ENCODE assay signal across 9 mouse cellular contexts in genomic region chr5:30667686-30668085, GRCm38 (mm10). TPM values are rescaled to one million over a fixed set of nuclear protein-coding genes. Genes with fewer than 3 reads are reported as not detected.
DNase-seq lines count a peak whose midpoint lies in the region; ATAC-seq and TF ChIP-seq lines count a peak whose summit lies in the region.
"Had no signal": no experiment of that assay in that cellular context is flagged by ENCODE, and none has a peak within 500 bp of the region (broad histone marks: within the 10 kb centered on the region; RNA-seq: fewer than 3 reads in every experiment).

No protein-coding gene starts in this region.

- H3K4me1 ChIP-seq in lung, embryonic 14.5 days (ENCODE audit: insufficient read depth), result peaks cover 10% of the 10 kb centered on the region; the same call in 1 of the 2 replicates
- H3K4me1 ChIP-seq in embryonic fibroblast, embryonic 13.5 days (ENCODE audit: control insufficient read depth, insufficient read depth, low read length), result no peaks in the 10 kb centered on the region
- H3K4me1 ChIP-seq in limb, embryonic 11.5 days (ENCODE audit: control insufficient read depth, insufficient read depth, low read length), result 0 out of 2 replicates have a peak, but pooled peaks cover 2% of the 10 kb centered on the region
- H3K4me1 ChIP-seq in small intestine, adult 2 months (ENCODE audit: control insufficient read depth, insufficient read depth, insufficient read length, low read length), result peaks cover 2% of the 10 kb centered on the region; the same call in 1 of the 2 replicates

- ATAC-seq in lung, embryonic 14.5 days (ENCODE audit: insufficient read depth), result no peak
- no peak for ATAC-seq in limb, embryonic 11.5 days (ENCODE audit: insufficient number of reproducible peaks, low FRiP score, low TSS enrichment, low read depth)

- peak overlapping the region; percentile 85 for H3K4me3 ChIP-seq in lung, embryonic 14.5 days (ENCODE audit: low read depth, low read length)
- peak overlapping the region; percentile 81 for H3K4me3 ChIP-seq in embryonic fibroblast, embryonic 13.5 days (ENCODE audit: insufficient read depth, low read length)
- H3K4me3 ChIP-seq in limb, embryonic 11.5 days (ENCODE audit: low read depth, low read length), result peak overlapping the region; percentile 87
- peak overlapping the region; percentile 84; the same call in 1 of the 2 replicates for H3K4me3 ChIP-seq in small intestine, adult 2 months (ENCODE audit: low read depth, low read length)

- no peak overlapping the region for H3K27ac ChIP-seq in lung, embryonic 14.5 days (ENCODE audit: low read depth)
- no peak overlapping the region for H3K27ac ChIP-seq in embryonic fibroblast, embryonic 13.5 days (ENCODE audit: insufficient read depth, low read length)
- H3K27ac ChIP-seq in limb, embryonic 11.5 days (replicated peaks; ENCODE audit: low read depth, low read length), result no peak overlapping the region
- no peak overlapping the region for H3K27ac ChIP-seq in small intestine, adult 2 months (ENCODE audit: insufficient read depth, low read depth, low read length)

- H3K36me3 ChIP-seq in lung, embryonic 14.5 days (ENCODE audit: insufficient read depth), result peaks cover 41% of the 10 kb centered on the region
- H3K36me3 ChIP-seq in limb, embryonic 11.5 days (ENCODE audit: control insufficient read depth, insufficient read depth, low read length), result peaks cover 15% of the 10 kb centered on the region; the same call in 1 of the 2 replicates
- H3K36me3 ChIP-seq in small intestine, adult 2 months (ENCODE audit: control insufficient read depth, insufficient read depth, low read length), result peaks cover 7% of the 10 kb centered on the region

- no peaks in the 10 kb centered on the region for H3K27me3 ChIP-seq in lung, embryonic 14.5 days (ENCODE audit: insufficient read depth, low read length)
- H3K27me3 ChIP-seq in limb, embryonic 11.5 days (ENCODE audit: control insufficient read depth, insufficient read depth, low read length), result no peaks in the 10 kb centered on the region
- no peaks in the 10 kb centered on the region for H3K27me3 ChIP-seq in small intestine, adult 2 months (ENCODE audit: control insufficient read depth, insufficient read depth, low read length)

- peak overlapping the region; percentile 80 for H3K9ac ChIP-seq in lung, embryonic 14.5 days
- peak overlapping the region; percentile 92 for H3K9ac ChIP-seq in limb, embryonic 11.5 days (ENCODE audit: low read length)

- H3K9me3 ChIP-seq in lung, embryonic 14.5 days (ENCODE audit: low read depth, low read length), result no peaks in the 10 kb centered on the region
- H3K9me3 ChIP-seq in limb, embryonic 11.5 days (ENCODE audit: control insufficient read depth, low read length), result no peaks in the 10 kb centered on the region

- TF ChIP-seq CTCF in lung, embryonic 14.5 days (IDR thresholded peaks at IDR 0.05; ENCODE audit: low read depth), result no peak
- no peak for TF ChIP-seq CTCF in embryonic fibroblast, embryonic 13.5 days (IDR thresholded peaks at IDR 0.05; ENCODE audit: borderline replicate concordance, insufficient read depth, low read length)
- no peak for TF ChIP-seq CTCF in small intestine, adult 2 months (IDR thresholded peaks at IDR 0.05; ENCODE audit: extremely low read depth, insufficient read length, insufficient replicate concordance, low read depth, low read length)

- DNase-seq in lung, embryonic 14.5 days, result no peak
- no peak for DNase-seq in lung, postnatal 4 days
- no peak for DNase-seq in limb, embryonic 11.5 days (ENCODE audit: low spot score)
- DNase-seq in thymus, postnatal 4 days, result no peak
- no peak for DNase-seq in adrenal gland, adult (ENCODE audit: inconsistent age in 2 of 2, low spot score in 1 of 2)
- DNase-seq: kidney, adult 11 months; spleen, adult 18-20 months had no signal

- WGBS in lung, embryonic 14.5 days, result 5% methylated on average over 3 of the region's 3 CpGs
- WGBS in limb, embryonic 11.5 days, result 5% methylated on average over 3 of the region's 3 CpGs
- WGBS in small intestine, adult 2 months, result 9% methylated on average over 3 of the region's 3 CpGs

- H3K4me2 ChIP-seq in lung, embryonic 14.5 days, result peak overlapping the region; percentile 64
- H3K4me2 ChIP-seq in limb, embryonic 11.5 days (ENCODE audit: low read depth, severe bottlenecking), result peak overlapping the region; percentile 63

- no peak for TF ChIP-seq POLR2A in embryonic fibroblast, embryonic 13.5 days (IDR thresholded peaks at IDR 0.05; ENCODE audit: low read depth, low read length)
- TF ChIP-seq POLR2A in small intestine, adult 2 months (IDR thresholded peaks at IDR 0.05; ENCODE audit: low read depth, low read length), result no peak

RNA-seq across cellular contexts. Expression of gene Cenpa, which starts 1.1 kb away (rescaled TPM):
- polyA plus RNA-seq in lung, embryonic 14.5 days (2014; fragmentation: Nextera tagmentation; extraction: Ambion mirVana), result 416 and 454 TPM in 2 replicates
- polyA plus RNA-seq in embryonic fibroblast, embryonic 13.5 days (2011; ENCODE audit: insufficient read length, low read depth, missing spikeins), result 37.9 and 59.8 TPM in 2 replicates
- polyA plus RNA-seq in limb, embryonic 11.5 days (2014; fragmentation: Nextera tagmentation; extraction: Ambion mirVana), result 498 and 533 TPM in 2 replicates
- 17.8 and 33.0 TPM in 2 replicates for polyA plus RNA-seq in small intestine, adult 2 months (2012; rRNA removed)

RNA-seq across cellular contexts. Expression of gene Slc35f6, which starts 20.0 kb away (rescaled TPM):
- polyA plus RNA-seq in lung, embryonic 14.5 days (2014; fragmentation: Nextera tagmentation; extraction: Ambion mirVana), result 27.6 and 29.5 TPM in 2 replicates
- polyA plus RNA-seq in embryonic fibroblast, embryonic 13.5 days (2011; ENCODE audit: insufficient read length, low read depth, missing spikeins), result 36.9 and 41.0 TPM in 2 replicates
- 20.2 and 21.6 TPM in 2 replicates for polyA plus RNA-seq in limb, embryonic 11.5 days (2014; fragmentation: Nextera tagmentation; extraction: Ambion mirVana)
- 48.2 and 80.2 TPM in 2 replicates for polyA plus RNA-seq in small intestine, adult 2 months (2012; rRNA removed)

RNA-seq across cellular contexts. Expression of gene Dpysl5, which starts 43.7 kb away (rescaled TPM):
- 6.6 and 7.3 TPM in 2 replicates for polyA plus RNA-seq in lung, embryonic 14.5 days (2014; fragmentation: Nextera tagmentation; extraction: Ambion mirVana)
- polyA plus RNA-seq in embryonic fibroblast, embryonic 13.5 days (2011; ENCODE audit: insufficient read length, low read depth, missing spikeins), result 0.13 TPM in 1 of 2 replicates, not detected in the other
- polyA plus RNA-seq in limb, embryonic 11.5 days (2014; fragmentation: Nextera tagmentation; extraction: Ambion mirVana), result 3.9 and 5.4 TPM in 2 replicates
- polyA plus RNA-seq in small intestine, adult 2 months (2012; rRNA removed), result 0.66 and 1.6 TPM in 2 replicates
